Mouse (Mus musculus) erythroblast, embryonic 14.5 days (primary cell): Measurements from ENCODE around the gene Hoxa2.

Experiments used
- GATA1 ChIP-seq: IDR thresholded peaks from 2 replicates; pipeline ENCODE4 v1.6.1; 2012; ENCODE audit warnings: low read length, inconsistent platforms, mixed read lengths
- TAL1 ChIP-seq: IDR thresholded peaks from 3 replicates; pipeline ENCODE4 v1.6.1; 2012; ENCODE audit warnings: low read length, inconsistent platforms, mixed read lengths

DNA sequence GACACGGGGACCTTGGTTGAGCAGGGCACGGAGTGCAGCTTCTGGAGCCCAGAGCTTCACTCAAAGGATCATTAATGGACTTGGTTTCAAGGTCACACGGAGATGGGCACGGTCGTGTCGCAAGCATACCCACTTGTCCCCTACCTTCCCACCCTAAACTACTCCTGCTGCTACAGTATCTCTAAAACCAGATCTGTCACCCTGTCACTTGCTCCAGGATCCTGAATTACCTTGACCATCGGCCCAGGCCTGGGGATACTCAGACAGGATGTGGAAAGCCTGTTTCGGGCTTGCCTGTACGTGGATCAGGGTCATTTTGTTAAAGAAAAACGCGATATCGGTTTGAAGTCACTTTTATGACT is 45.0 kb upstream of the Hoxa2 start:
- TF ChIP-seq TAL1 (no peak), GATA1 (no peak)
